Mouse (Mus musculus) heart, postnatal 4 days (tissue): ENCODE measurements around the gene Os9. TPM values are rescaled to one million over a fixed set of nuclear protein-coding genes. Genes with fewer than 3 reads are reported as not detected.

ENCODE experiments used
- DNase-seq: peaks from one replicate; pipeline ENCODE4 v3.0.0; 2021
- total RNA-seq, 2 experiments: library from RNA; stranded (reverse); gene quantifications; 2 replicates each; pipeline ENCODE4 v1.2.3; 2021

Os9 gene
- total RNA-seq, 2 experiments from 2014 or later, result 33.0 to 35.4 TPM

DNA sequence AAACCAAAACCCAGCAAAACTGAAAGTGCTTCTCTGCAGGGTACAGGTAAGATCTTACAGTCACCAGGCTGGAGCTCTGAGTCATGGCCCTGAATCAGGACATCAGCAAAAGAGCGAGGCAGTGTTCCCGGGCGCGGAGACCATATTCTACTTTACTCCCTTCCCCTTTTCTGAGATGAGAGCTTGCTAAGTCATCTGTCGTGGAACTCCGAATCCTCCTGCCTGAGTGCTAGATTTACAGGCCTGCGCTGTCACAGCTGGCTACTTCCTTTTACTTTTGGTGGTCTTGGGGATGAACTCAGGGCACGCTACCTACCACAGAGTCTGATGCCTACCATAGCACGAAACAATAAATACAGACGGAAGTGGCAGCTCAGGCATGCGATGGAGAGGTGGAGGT, 6.5 kb downstream of the Os9 start:
- no peak for DNase-seq

- no peak for DNase-seq
Measured at GRCm38 (mm10) chr10:127111001-127111887, 9.7 kb downstream of the Os9 start.

- no peak for DNase-seq
Measured at GRCm38 (mm10) chr10:127108262-127108583, 12.7 kb downstream of the Os9 start.

GRCm38 (mm10) chr10:127107563-127108261, 13.2 kb downstream of the Os9 start:
- DNase-seq, result no peak

GRCm38 (mm10) chr10:127103631-127104030, 17.3 kb downstream of the Os9 start:
- DNase-seq, result no peak

- no peak for DNase-seq
Measured at GRCm38 (mm10) chr10:127101151-127101550, 19.8 kb downstream of the Os9 start.

DNA sequence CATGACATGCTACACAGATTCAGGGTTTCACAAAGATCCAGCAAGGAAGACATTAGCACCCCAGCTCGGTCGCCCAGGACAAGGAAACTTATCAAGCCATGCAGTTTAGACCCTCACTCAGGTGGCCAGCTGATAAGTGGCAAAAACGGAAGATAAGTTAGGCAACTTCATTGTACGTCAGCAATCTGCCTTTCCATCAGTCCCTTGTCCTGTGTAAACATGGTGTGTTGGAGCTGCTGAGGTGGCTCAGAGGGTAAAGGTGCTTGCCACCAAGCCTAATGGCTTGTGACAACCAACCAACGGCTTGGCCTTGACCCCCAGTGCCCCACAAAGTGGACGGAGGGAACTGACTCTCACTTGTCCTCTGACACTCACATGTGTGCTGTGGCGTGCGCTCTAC, 20.5 kb downstream of the Os9 start:
- no peak for DNase-seq

DNA sequence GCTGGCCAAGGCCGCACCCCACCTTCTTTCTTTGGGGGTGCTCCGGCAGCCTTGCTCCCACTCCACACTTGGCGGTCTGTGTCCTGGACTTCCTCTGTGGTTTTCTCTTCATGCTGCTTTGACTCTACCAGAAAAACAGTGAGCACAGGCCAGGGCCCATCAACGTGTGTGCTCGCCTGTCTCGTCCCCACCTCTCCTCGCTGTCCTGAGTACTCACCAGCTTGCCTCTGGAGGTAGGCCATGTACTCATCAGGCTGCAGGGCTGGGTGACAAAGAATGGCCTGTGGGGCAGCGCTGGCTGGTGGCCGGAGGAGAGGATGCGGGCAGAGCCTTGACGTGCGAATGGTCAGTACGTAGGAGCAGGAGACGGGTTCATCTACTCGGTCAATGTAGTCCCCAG, 21.1 kb downstream of the Os9 start:
- DNase-seq, result no peak

GRCm38 (mm10) chr10:127099191-127099590, 21.7 kb downstream of the Os9 start:
- no peak for DNase-seq

GRCm38 (mm10) chr10:127098514-127098913, 22.4 kb downstream of the Os9 start:
- no peak for DNase-seq

- no peak for DNase-seq
Measured at GRCm38 (mm10) chr10:127094382-127094802, 26.5 kb downstream of the Os9 start.

DNA sequence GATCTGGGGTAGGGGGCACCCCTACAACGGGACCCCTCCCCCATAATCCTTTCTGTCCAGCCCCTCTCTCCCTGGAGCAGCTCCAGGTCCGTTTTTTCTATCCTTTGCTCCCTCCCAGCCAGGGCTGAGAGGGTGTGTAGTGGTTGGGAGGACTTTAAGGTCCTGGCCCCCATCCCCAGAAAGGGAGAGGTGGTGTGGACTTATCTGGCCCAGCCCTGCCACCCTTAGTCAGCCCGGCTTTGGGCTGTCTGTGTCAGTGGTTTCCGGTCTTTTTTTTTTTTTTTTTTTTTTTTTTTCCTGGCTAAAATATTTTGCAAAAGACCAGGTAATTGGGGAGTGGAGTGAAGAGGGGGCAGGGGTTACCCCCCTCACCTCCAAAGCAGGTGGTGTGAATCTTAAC, 28.2 kb downstream of the Os9 start:
- no peak for DNase-seq

- DNase-seq, result no peak
Measured at GRCm38 (mm10) chr10:127091507-127092396, 29.2 kb downstream of the Os9 start.

DNA sequence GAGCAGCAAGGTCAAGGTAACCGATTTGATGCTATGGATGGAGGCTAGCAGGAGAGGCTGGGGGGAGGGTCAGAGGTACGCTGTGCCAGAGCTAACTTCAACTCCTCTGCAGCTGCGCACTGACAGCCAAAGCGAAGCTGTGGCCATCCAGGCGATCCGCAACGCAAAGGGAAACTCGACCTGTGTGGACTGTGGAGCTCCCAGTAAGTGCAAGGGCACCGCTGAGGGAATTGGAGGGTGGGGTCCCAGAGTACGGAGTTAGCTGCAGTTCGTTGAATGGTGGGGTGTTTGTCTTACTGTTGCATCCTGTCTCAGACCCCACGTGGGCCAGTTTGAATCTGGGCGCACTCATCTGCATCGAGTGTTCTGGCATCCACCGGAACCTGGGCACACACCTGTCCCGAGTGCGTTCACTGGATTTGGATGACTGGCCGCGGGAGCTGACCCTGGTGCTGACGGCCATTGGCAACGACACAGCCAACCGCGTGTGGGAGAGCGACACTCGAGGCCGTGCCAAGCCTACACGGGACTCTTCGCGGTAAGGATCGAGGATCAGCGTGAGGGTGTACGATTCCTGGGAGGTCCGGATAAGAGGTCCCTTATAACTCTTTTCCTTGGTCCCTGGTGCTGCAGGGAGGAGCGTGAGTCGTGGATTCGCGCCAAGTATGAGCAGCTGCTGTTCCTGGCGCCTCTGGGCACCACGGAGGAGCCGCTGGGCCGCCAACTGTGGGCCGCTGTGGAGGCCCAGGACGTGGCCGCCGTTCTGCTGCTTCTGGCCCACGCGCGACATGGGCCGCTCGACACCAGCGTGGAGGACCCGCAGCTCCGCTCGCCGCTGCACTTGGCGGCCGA, 30.1 kb downstream of the Os9 start:
- peak; percentile 67 for DNase-seq

DNA sequence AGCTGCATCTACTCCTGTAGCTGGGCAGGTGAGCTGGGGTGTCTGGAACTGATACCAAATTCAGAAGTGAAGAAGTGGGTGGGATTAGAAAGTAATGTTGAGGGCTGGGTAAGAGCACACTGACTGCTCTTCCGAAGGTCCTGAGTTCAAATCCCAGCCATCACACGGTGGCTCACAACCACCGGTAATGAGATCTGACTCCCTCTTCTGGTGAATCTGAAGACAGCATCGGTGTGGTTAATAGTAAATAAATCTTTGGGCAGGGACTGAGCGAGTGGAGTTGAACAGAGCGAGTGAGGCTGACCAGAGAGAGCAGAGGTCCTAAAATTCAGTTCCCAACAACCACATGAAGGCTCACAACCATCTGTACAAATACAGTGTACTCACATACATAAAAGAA, 35.3 kb downstream of the Os9 start:
- no peak for DNase-seq

GRCm38 (mm10) chr10:127085052-127085451, 35.9 kb downstream of the Os9 start:
- DNase-seq, result no peak

- DNase-seq, result no peak
Measured at GRCm38 (mm10) chr10:127083915-127084306, 37.0 kb downstream of the Os9 start.

GRCm38 (mm10) chr10:127083292-127083914, 37.5 kb downstream of the Os9 start:
- no peak for DNase-seq

- no peak for DNase-seq
Measured at GRCm38 (mm10) chr10:127081996-127082620, 38.8 kb downstream of the Os9 start.

DNA sequence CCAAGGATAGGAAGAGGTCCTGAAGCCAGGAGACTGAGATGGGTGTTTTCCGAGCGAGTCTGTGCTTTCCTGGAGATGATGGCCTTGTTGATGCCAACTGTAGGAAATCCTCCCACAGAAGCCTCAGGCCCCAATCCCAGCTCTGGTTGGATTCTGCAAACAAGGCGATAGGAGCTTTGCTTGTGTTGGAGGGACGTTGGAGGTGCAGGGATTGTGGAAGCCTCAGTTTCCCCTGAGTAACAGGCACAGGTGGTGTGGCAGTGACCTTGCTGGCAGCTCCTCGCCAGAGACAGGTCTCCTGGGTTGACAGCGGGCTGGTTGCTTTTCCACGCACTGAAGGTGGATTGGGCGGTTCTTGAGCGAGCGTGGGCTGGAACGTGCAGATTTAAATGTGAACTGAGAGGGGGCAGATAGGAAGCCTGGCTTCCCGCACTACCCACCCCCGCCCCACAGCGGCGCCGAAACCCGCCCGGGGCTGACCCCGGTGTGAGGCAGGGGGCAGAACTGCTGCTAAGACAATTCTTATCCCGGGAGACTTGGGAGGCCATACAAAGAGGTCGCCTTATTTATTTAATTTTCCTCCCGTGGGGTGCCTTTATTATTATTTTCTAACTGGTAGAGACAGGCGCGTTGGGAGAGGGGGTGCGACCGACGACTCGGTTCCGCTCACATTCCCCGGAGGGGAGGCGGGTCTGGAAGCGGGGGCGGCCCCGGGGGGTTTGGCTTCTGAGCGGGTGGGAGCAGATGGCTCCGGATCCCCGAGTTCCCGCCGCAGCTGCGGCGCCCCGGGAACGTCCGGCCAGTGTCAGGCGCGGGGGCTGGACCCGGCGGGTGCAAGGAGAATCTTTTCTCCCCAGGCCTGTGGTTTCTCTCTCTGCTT, 39.8 kb downstream of the Os9 start:
- peak; percentile 61 for DNase-seq
